Mouse (Mus musculus) MEL (cell line): ENCODE measurements around the gene Pradc1. TPM values are rescaled to one million over a fixed set of nuclear protein-coding genes. Genes with fewer than 3 reads are reported as not detected.

Experiments used
- DNase-seq: peaks from one replicate; pipeline ENCODE4 v3.0.0; 2011; ENCODE audit warnings: low read depth, low spot score
- H3K27ac ChIP-seq: 2 replicates; pipeline ENCODE4 v1.5.1; 2012; ENCODE audit warnings: low read depth, mild to moderate bottlenecking, control low read depth, low read length, moderate library complexity; ENCODE audit not compliant: control insufficient read depth
- H3K27me3 ChIP-seq, 2 experiments: fragments of 150-350 bp in 1 of 2; sonication (generic) in 1 of 2; 2 replicates each; pipeline ENCODE4 v1.6.1; 2012; ENCODE audit warnings: low read length in 2 of 2, mild to moderate bottlenecking in 2 of 2, improper control_type of control experiment in 1 of 2, moderate library complexity in 1 of 2; ENCODE audit not compliant: insufficient read depth in 2 of 2, control insufficient read depth in 1 of 2
- H3K36me3 ChIP-seq, 2 experiments: 2 replicates each; pipeline ENCODE4 v1.6.1; 2012 to 2014; ENCODE audit warnings: low read length in 2 of 2, improper control_type of control experiment in 1 of 2, inconsistent platforms in 1 of 2, mild to moderate bottlenecking in 1 of 2; ENCODE audit not compliant: insufficient read depth in 2 of 2, control insufficient read depth in 1 of 2
- H3K4me1 ChIP-seq, 2 experiments: fragments of 150-350 bp in 1 of 2; sonication (generic) in 1 of 2; 2 replicates each; pipeline ENCODE4 v1.6.1; 2012; ENCODE audit warnings: low read length in 2 of 2, improper control_type of control experiment in 1 of 2, mild to moderate bottlenecking in 1 of 2; ENCODE audit not compliant: insufficient read depth in 2 of 2, control insufficient read depth in 1 of 2
- H3K4me3 ChIP-seq, 2 experiments: fragments of 150-350 bp in 1 of 2; sonication (generic) in 1 of 2; 2 replicates each; pipeline ENCODE4 v1.5.1; 2012; ENCODE audit warnings: low read depth in 2 of 2, low read length in 2 of 2, mild to moderate bottlenecking in 2 of 2, moderate library complexity in 2 of 2, control low read depth in 1 of 2, improper control_type of control experiment in 1 of 2; ENCODE audit not compliant: control insufficient read depth in 1 of 2, insufficient read depth in 1 of 2
- H3K79me2 ChIP-seq: 2 replicates; pipeline ENCODE4 v1.6.1; 2012; ENCODE audit warnings: mild to moderate bottlenecking, low read length, moderate library complexity; ENCODE audit not compliant: control insufficient read depth, poor library complexity, insufficient read depth
- H3K9ac ChIP-seq: 2 replicates; pipeline ENCODE4 v1.6.1; 2012; ENCODE audit warnings: low read depth, mild to moderate bottlenecking, control low read depth, low read length, moderate library complexity; ENCODE audit not compliant: control insufficient read depth, poor library complexity, severe bottlenecking
- H3K9me3 ChIP-seq: fragments of 150-350 bp; sonication (generic); replicated peaks from 2 replicates; pipeline ENCODE4 v1.6.1; 2012; ENCODE audit warnings: mild to moderate bottlenecking, low read length, improper control_type of control experiment, moderate library complexity; ENCODE audit not compliant: insufficient read depth
- BHLHE40 ChIP-seq: IDR thresholded peaks from 2 replicates; pipeline ENCODE4 v1.6.1; 2012; ENCODE audit warnings: low read depth, mild to moderate bottlenecking, inconsistent platforms, low read length, improper control_type of control experiment, borderline replicate concordance
- CHD2 ChIP-seq: IDR thresholded peaks from 2 replicates; pipeline ENCODE4 v1.6.1; 2011; ENCODE audit warnings: low read length, improper control_type of control experiment
- CTCF ChIP-seq, 3 experiments: IDR thresholded peaks in 2 of 3; conservative IDR thresholded peaks in 1 of 3; 2 replicates each; pipeline ENCODE4 v1.5.1; 2011 to 2012; ENCODE audit warnings: low read length in 3 of 3, low read depth in 2 of 3, mild to moderate bottlenecking in 2 of 3, improper control_type of control experiment in 1 of 3, inconsistent platforms in 1 of 3, mixed read lengths in 1 of 3, moderate library complexity in 1 of 3; ENCODE audit not compliant: control insufficient read depth in 1 of 3, insufficient read depth in 1 of 3, poor library complexity in 1 of 3, severe bottlenecking in 1 of 3
- ELF1 ChIP-seq: IDR thresholded peaks from 2 replicates; pipeline ENCODE4 v1.6.1; 2014; ENCODE audit warnings: low read depth, mild to moderate bottlenecking, inconsistent platforms, low read length, improper control_type of control experiment, moderate library complexity
- EP300 ChIP-seq, 2 experiments: IDR thresholded peaks; 2 replicates each; pipeline ENCODE4 v1.6.1; 2011; ENCODE audit warnings: improper control_type of control experiment in 2 of 2, low read length in 2 of 2, low read depth in 1 of 2, mild to moderate bottlenecking in 1 of 2
- GABPA ChIP-seq: IDR thresholded peaks from 2 replicates; pipeline ENCODE4 v1.6.1; 2012; ENCODE audit warnings: low read depth, mild to moderate bottlenecking, inconsistent platforms, low read length, improper control_type of control experiment, moderate library complexity
- HCFC1 ChIP-seq: IDR thresholded peaks from 2 replicates; pipeline ENCODE4 v1.6.1; 2012; ENCODE audit warnings: low read depth, mild to moderate bottlenecking, inconsistent platforms, low read length, improper control_type of control experiment, moderate library complexity
- JUND ChIP-seq: IDR thresholded peaks from 2 replicates; pipeline ENCODE4 v1.6.1; 2011; ENCODE audit warnings: low read depth, mild to moderate bottlenecking, improper control_type of control experiment, low read length
- MAFK ChIP-seq: IDR thresholded peaks from 2 replicates; pipeline ENCODE4 v1.6.1; 2011; ENCODE audit warnings: low read depth, mild to moderate bottlenecking, low read length, improper control_type of control experiment, borderline replicate concordance
- MAZ ChIP-seq: IDR thresholded peaks from 2 replicates; pipeline ENCODE4 v1.6.1; 2012; ENCODE audit warnings: low read depth, mild to moderate bottlenecking, inconsistent platforms, low read length, improper control_type of control experiment
- MEF2A ChIP-seq: IDR thresholded peaks from 2 replicates; pipeline ENCODE4 v1.6.1; 2014; ENCODE audit warnings: low read depth, mild to moderate bottlenecking, inconsistent platforms, low read length, improper control_type of control experiment; ENCODE audit not compliant: poor library complexity, insufficient replicate concordance, severe bottlenecking; ENCODE audit errors: extremely low read depth
- MXI1 ChIP-seq: IDR thresholded peaks from 2 replicates; pipeline ENCODE4 v1.6.1; 2011; ENCODE audit warnings: mild to moderate bottlenecking, low read depth, low read length, improper control_type of control experiment
- MYB ChIP-seq: IDR thresholded peaks from 2 replicates; pipeline ENCODE4 v1.6.1; 2011; ENCODE audit warnings: mild to moderate bottlenecking, low read depth, low read length, improper control_type of control experiment
- NRF1 ChIP-seq: IDR thresholded peaks from 2 replicates; pipeline ENCODE4 v1.6.1; 2014; ENCODE audit warnings: low read depth, mild to moderate bottlenecking, inconsistent platforms, low read length, improper control_type of control experiment, moderate library complexity; ENCODE audit not compliant: poor library complexity, insufficient read depth, severe bottlenecking
- POLR2AphosphoS2 ChIP-seq: IDR thresholded peaks from 2 replicates; pipeline ENCODE4 v1.6.1; 2011; ENCODE audit warnings: low read length, improper control_type of control experiment
- POLR2AphosphoS5 ChIP-seq: IDR thresholded peaks from 2 replicates; pipeline ENCODE4 v1.6.1; 2012; ENCODE audit warnings: low read depth, borderline replicate concordance, mild to moderate bottlenecking, inconsistent platforms, low read length, moderate library complexity, mixed read lengths
- RAD21 ChIP-seq: IDR thresholded peaks from 2 replicates; pipeline ENCODE4 v1.6.1; 2011; ENCODE audit warnings: mild to moderate bottlenecking, low read depth, low read length, improper control_type of control experiment
- TAL1 ChIP-seq: IDR thresholded peaks from 2 replicates; pipeline ENCODE4 v1.6.1; 2012; ENCODE audit warnings: mild to moderate bottlenecking, inconsistent platforms, low read length, moderate library complexity, mixed read lengths
- TBP ChIP-seq: IDR thresholded peaks from 2 replicates; pipeline ENCODE4 v1.8.0; 2011; ENCODE audit warnings: low read depth, low read length, improper control_type of control experiment
- UBTF ChIP-seq: IDR thresholded peaks from 2 replicates; pipeline ENCODE4 v1.6.1; 2012; ENCODE audit warnings: low read depth, mild to moderate bottlenecking, inconsistent platforms, low read length, improper control_type of control experiment, moderate library complexity, borderline replicate concordance; ENCODE audit not compliant: insufficient read depth
- ZNF384 ChIP-seq: IDR thresholded peaks from 2 replicates; pipeline ENCODE4 v1.6.1; 2012; ENCODE audit warnings: low read depth, mild to moderate bottlenecking, inconsistent platforms, low read length, improper control_type of control experiment
- polyA plus RNA-seq, 2 experiments: library from polyadenylated mRNA; stranded (reverse) in 1 of 2; unstranded in 1 of 2; fragments of >175 nt in 1 of 2; fragments of >200 nt in 1 of 2; gene quantifications; 2 replicates each; pipeline versions ENCODE4 v1.2.1 to v1.2.4; 2012; ENCODE audit warnings: low replicate concordance in 2 of 2, low read depth in 1 of 2; ENCODE audit not compliant: insufficient read length in 2 of 2, insufficient read depth in 1 of 2, missing spikeins in 1 of 2
- total RNA-seq: library from RNA; depleted of rRNA; stranded (reverse); fragments of 300-350 nt; gene quantifications from 2 replicates; pipeline ENCODE4 v1.2.3, GENCODE M21; 2012

The Pradc1 gene
- total and polyA plus RNA-seq, 3 experiments = 33.6 to 47.9 TPM; not detected in 1

- no peak for DNase-seq
These were observed 7.4 kb downstream of the Pradc1 start for GRCm38 (mm10) chr6:85444266-85444965.

GRCm38 (mm10) chr6:85443488-85444233 is 8.1 kb downstream of the Pradc1 start:
- Histone ChIP-seq H3K9ac (no peak overlapping the region), H3K27me3 (no peaks in the 10 kb centered on the region), H3K4me1 (no peaks in the 10 kb centered on the region), H3K27ac (no peak overlapping the region), H3K9me3 (no peaks in the 10 kb centered on the region), H3K4me3 (no peak overlapping the region), H3K36me3 (peaks cover 0 to 13% of the 10 kb centered on the region in 2 experiments; a peak in 2 of 4 replicates), H3K79me2 (no peaks in the 10 kb centered on the region)
- TF ChIP-seq MAZ (no peak), POLR2AphosphoS5 (no peak), RAD21 (no peak), CTCF (IDR thresholded peaks at IDR 0.05 in 2 of 3, conservative IDR thresholded peaks at IDR 0.05 in 1 of 3; ENCODE audit: control insufficient read depth in 1 of 3, insufficient read depth in 1 of 3, low read depth in 2 of 3, low read length in 3 of 3, poor library complexity in 1 of 3, severe bottlenecking in 1 of 3) (no peak), POLR2AphosphoS2 (no peak), BHLHE40 (no peak), JUND (no peak), TAL1 (no peak), MYB (no peak), NRF1 (no peak), EP300 (IDR thresholded peaks at IDR 0.05; ENCODE audit: low read depth in 1 of 2, low read length in 2 of 2) (no peak), TBP (no peak)
- DNase-seq = no peak

More at GRCm38 (mm10) chr6:85444266-85444965, 7.4 kb downstream of the Pradc1 start:
- H3K4me1 ChIP-seq = no peaks in the 10 kb centered on the region
- no peaks in the 10 kb centered on the region for H3K9me3 ChIP-seq
- no peak overlapping the region for H3K9ac ChIP-seq
- no peaks in the 10 kb centered on the region for H3K79me2 ChIP-seq
- no peaks in the 10 kb centered on the region for H3K27me3 ChIP-seq
- no peak overlapping the region for H3K4me3 ChIP-seq
- H3K36me3 ChIP-seq = peaks cover 0 to 11% of the 10 kb centered on the region in 2 experiments; a peak in 2 of 4 replicates
- no peak for TF ChIP-seq UBTF
- TF ChIP-seq ELF1 = no peak
- no peak for TF ChIP-seq CHD2
- no peak for TF ChIP-seq MXI1
- TF ChIP-seq ZNF384 = no peak
- no peak for TF ChIP-seq MAFK
- TF ChIP-seq GABPA = no peak
- no peak for TF ChIP-seq CTCF (IDR thresholded peaks at IDR 0.05 in 2 of 3, conservative IDR thresholded peaks at IDR 0.05 in 1 of 3; ENCODE audit: control insufficient read depth in 1 of 3, insufficient read depth in 1 of 3, low read depth in 2 of 3, low read length in 3 of 3, poor library complexity in 1 of 3, severe bottlenecking in 1 of 3)
- TF ChIP-seq MEF2A = no peak
- no peak for TF ChIP-seq HCFC1
- H3K27ac ChIP-seq = no peak overlapping the region
